Mouse (Mus musculus): ENCODE results near the gene Slc35a3.

GRCm38 (mm10) chr3:116701601-116702000, 11.0 kb downstream of the Slc35a3 start:
- TF ChIP-seq CTCF (IDR thresholded peaks at IDR 0.05; ENCODE audit: control insufficient read depth, insufficient read depth, insufficient replicate concordance, low read depth, low read length) (no peak), POLR2A (IDR thresholded peaks at IDR 0.05; ENCODE audit: control insufficient read depth, low read depth, low read length) (no peak)

Data from testis, adult 2 months (tissue).